Mouse (Mus musculus) embryonic fibroblast, embryonic 13.5 days (primary cell): Measurements from ENCODE around the gene Rpap2. TPM values are rescaled to one million over a fixed set of nuclear protein-coding genes. Genes with fewer than 3 reads are reported as not detected.

ENCODE experiments used
- H3K27ac ChIP-seq: 2 replicates; pipeline ENCODE4 v1.5.1; 2012; ENCODE audit warnings: low read length, control low read depth, inconsistent platforms; ENCODE audit not compliant: insufficient read depth
- H3K4me1 ChIP-seq: 2 replicates; pipeline ENCODE4 v1.6.1; 2011; ENCODE audit warnings: low read length; ENCODE audit not compliant: control insufficient read depth, insufficient read depth
- H3K4me3 ChIP-seq: 2 replicates; pipeline ENCODE4 v1.5.1; 2011; ENCODE audit warnings: mild to moderate bottlenecking, control low read depth, low read length; ENCODE audit not compliant: insufficient read depth
- CTCF ChIP-seq: IDR thresholded peaks from 2 replicates; pipeline ENCODE4 v1.5.1; 2011; ENCODE audit warnings: mild to moderate bottlenecking, control low read depth, low read length, moderate library complexity, borderline replicate concordance; ENCODE audit not compliant: insufficient read depth
- POLR2A ChIP-seq: IDR thresholded peaks from 2 replicates; pipeline ENCODE4 v1.6.1; 2011; ENCODE audit warnings: low read depth, mild to moderate bottlenecking, control low read depth, low read length, moderate library complexity
- polyA plus RNA-seq: library from polyadenylated mRNA; stranded (reverse); fragments of >200 nt; gene quantifications from 2 replicates; pipeline ENCODE4 v1.2.4, GENCODE M21; 2011; ENCODE audit warnings: low read depth; ENCODE audit not compliant: missing spikeins, insufficient read length

Rpap2 gene
- polyA plus RNA-seq, 1 experiment, result 18.1 TPM

DNA sequence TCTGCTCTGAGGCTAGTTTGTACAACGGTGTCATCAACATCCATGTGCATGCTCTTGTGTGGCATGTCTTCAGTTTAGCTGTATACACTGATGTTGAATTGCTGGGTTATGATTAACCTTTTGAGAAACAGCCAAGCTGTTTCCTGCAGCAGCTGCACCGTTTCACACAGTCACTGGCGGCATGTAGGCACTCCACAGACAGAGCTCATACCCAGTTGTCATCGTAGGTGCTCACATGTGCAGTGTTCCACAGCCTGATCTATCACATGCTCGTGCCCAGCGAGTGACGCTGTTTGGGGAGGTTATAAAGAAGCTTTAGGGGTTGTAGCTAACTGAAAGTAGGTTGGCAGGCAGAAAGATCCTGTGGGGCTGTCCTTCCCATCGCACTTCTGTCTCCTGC lies 41.2 kb downstream of the Rpap2 start:
- no peak overlapping the region for H3K27ac ChIP-seq
- TF ChIP-seq POLR2A (no peak), CTCF (no peak)

DNA sequence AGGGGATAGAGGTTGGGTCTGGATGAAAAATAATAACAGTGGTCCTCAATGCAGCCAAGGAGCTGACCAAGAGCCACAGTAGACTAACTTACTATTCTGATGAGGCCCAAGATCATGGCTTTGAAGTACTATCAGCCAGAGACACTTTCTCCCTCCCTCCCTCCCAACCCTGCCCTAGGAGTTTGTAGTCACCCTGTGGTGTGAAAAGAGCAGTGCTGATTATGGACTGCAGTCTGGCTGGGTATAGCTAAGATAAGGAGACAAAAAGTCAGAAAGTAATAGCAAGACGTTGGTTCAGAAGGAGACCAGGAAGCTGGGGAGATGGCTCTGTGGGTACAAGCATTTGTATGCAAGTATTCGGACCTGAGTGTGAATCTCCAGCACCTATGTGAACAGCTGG lies 47.4 kb downstream of the Rpap2 start:
- Histone ChIP-seq H3K4me1 (no peaks in the 10 kb centered on the region), H3K4me3 (no peak overlapping the region), H3K27ac (no peak overlapping the region)
- no peak for TF ChIP-seq POLR2A
- TF ChIP-seq CTCF, result no peak

More for the DNA sequence above, 41.2 kb downstream of the Rpap2 start:
- Histone ChIP-seq H3K4me1 (no peaks in the 10 kb centered on the region), H3K4me3 (no peak overlapping the region)

DNA sequence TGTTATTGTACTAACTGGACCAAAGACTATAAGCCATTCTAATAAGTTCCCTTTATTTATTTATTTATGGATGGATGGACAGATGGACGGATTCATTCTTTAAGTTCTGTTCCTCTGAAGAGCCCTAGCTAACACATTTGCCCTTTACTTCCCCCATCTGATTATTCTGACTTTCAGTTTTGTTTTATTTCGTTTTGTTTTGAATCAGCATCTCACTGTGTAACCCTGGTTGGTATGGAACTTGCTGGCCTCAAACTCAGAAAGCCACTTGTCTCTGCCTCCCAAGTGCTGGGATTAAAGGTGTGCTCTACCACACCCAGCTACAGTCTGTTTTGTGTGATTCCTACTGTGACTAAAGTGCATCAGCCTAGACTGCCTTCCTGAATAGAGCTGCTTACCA lies 48.8 kb downstream of the Rpap2 start:
- Histone ChIP-seq H3K4me1 (no peaks in the 10 kb centered on the region), H3K4me3 (no peak overlapping the region), H3K27ac (no peak overlapping the region)
- TF ChIP-seq CTCF (no peak), POLR2A (no peak)

DNA sequence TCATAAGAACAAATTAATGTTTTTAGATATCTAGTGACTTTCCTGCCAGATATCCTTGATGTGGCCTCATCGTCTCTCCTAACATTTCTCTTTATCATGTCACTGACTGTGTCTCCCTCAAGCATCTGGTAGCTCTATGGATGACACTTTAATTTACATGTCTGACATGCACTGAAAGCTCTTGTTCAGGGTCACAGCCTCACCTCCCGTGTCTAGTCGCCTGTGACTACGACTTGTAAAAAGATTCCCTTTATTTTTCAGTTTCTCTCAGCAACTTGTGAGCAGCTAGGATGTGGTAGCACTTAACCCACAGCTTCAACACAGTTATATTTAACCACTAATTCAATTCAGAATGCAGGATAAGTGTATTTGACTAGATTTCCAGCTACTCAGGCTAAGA lies 50.4 kb downstream of the Rpap2 start:
- no peak overlapping the region for H3K4me3 ChIP-seq
- TF ChIP-seq CTCF (no peak), POLR2A (no peak)
- H3K4me1 ChIP-seq, result no peaks in the 10 kb centered on the region
- no peak overlapping the region for H3K27ac ChIP-seq

DNA sequence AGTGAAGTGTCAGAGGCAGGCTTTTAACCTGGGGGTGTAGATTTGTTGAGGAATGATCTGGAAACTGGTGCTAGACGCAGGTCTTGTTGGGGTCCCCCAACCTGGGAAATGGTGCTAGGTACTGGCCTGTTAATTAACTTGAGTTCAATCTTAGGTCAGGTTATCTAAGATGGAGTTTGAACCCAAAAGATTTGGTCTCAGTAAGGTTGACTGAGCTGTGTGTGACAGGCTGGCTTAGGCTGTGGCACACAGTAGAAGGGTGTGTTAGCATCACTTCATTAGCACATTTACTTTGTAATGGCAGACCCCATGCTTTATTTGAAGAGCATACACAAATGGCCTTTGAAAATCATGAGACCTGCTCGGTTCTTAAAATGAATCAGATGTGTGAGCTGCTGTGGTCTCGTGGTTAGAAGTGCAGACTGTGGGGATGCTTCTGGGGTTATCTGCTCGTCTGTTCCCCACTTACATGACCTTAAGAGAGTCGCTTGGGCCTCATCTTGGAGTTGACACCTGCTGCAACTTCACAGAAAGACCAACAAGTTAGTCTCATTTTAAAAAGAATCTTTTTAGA lies 51.5 kb downstream of the Rpap2 start:
- TF ChIP-seq CTCF (no peak), POLR2A (no peak)
- no peaks in the 10 kb centered on the region for H3K4me1 ChIP-seq

DNA sequence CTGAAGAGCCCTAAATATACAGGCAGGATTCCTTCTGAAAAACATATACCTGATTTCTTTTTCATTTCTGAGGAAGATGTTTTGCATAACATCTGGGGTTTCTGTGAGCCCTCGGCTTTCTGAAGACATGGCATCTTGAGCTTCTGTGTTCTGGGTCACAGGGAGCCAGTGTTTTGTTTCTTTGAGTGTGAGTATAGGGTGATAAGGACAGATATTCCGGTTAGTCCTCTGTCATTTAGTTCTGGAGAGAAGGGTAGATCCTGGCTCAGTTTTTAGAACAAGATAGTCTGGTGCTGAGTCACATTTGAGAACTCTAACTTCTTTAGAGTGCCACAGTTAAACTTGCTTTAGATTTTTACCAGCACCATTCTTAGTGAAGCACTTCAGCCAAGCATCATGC lies 52.5 kb downstream of the Rpap2 start:
- Histone ChIP-seq H3K4me1 (no peaks in the 10 kb centered on the region), H3K4me3 (no peak overlapping the region), H3K27ac (no peak overlapping the region)
- no peak for TF ChIP-seq CTCF
- TF ChIP-seq POLR2A, result no peak

More for the DNA sequence above, 51.5 kb downstream of the Rpap2 start:
- Histone ChIP-seq H3K27ac (no peak overlapping the region), H3K4me3 (no peak overlapping the region)

DNA sequence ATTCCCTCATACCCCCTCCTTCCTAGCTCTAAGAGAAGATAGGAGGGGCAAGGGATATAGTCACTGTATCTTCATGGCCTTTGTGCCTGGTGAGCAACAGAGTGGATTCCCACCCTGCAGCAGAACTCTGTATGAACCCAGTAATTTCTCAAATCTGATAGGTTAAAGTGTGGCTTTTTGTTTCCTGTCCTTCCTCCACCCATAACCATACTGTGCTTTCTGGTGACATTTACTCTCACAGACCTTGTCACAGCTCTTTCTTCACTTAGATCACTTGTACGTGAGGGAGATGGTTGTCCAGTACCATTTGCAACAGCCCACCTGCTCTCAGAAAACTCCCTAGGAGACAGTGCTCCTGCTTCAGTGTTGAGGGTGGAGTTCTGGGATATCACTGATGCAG lies 53.3 kb downstream of the Rpap2 start:
- no peak overlapping the region for H3K4me3 ChIP-seq
- no peak overlapping the region for H3K27ac ChIP-seq
- TF ChIP-seq POLR2A (no peak), CTCF (no peak)
- H3K4me1 ChIP-seq, result no peaks in the 10 kb centered on the region

DNA sequence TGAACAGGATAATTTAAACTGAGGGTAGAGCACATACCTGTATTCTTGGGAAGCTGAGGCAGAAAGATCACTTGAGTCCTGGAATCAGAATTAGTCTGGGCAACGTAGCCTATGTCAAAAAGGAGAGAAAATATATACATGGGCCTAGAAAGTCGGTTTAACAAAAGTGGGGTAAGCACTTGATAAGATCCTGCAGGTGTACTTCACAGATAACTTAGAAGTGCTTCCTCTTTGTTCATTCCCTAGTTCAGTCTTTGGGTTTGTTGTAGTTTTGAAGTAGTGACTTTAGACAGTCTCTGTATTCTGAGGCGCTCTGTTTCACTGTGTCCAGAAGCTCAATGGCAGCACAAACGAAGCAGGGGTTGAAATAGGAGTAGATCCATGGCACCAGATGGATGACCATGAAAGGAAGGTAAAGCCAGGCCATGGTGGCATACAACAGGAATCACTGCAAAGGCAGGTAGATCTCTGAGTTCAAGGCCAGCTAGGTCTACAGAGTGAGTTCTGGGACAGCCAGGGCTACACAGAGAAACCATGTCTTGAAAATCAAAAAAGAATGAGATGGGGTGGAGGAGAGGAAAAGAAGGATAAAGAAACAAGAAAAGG lies 55.0 kb downstream of the Rpap2 start:
- TF ChIP-seq POLR2A, result no peak
- no peak for TF ChIP-seq CTCF
- Histone ChIP-seq H3K4me1 (no peaks in the 10 kb centered on the region), H3K4me3 (no peak overlapping the region), H3K27ac (no peak overlapping the region)

DNA sequence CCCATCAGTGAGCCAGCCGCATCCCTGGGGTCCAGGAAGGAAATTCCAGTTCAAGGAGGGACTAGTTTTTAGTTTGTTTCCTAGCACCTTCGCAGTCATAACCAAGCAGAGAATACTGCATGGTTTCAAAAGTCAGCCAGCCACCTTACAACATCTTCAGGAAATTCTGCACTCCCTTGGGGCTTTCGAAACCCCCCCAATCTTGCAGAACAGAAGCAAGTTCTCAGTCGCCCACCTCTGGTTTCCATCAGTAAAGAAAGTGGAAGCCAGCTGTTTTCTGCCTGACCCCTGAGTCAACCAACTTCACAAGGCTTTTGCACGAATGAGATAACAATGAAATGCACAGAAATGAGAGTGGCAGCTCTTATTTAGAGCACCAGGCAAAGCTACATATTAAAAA lies 81.2 kb downstream of the Rpap2 start:
- Histone ChIP-seq H3K4me3 (no peak overlapping the region), H3K4me1 (no peaks in the 10 kb centered on the region), H3K27ac (no peak overlapping the region)
- TF ChIP-seq POLR2A (no peak), CTCF (no peak)

DNA sequence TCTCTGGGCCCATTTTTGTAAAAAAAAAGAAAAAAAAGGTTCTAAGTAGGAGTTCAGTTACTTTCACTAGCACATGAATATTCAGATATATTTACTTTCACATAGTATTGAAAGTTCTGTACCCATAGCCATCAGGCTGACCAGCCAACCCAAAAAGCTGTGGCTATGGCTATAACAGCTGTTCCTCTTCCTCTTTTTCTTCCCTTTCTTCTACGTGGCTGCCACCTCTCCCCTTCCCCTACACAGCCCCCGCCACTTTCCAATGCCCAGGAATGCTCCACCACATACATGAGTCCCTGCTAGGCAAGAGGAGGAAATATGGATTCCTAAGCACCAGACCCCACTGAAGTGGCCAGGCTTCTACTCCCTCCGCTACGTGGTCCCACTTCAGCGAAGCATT lies 84.1 kb downstream of the Rpap2 start:
- TF ChIP-seq CTCF, result no peak
- no peak for TF ChIP-seq POLR2A
- H3K27ac ChIP-seq, result no peak overlapping the region
- H3K4me3 ChIP-seq, result no peak overlapping the region
- H3K4me1 ChIP-seq, result no peaks in the 10 kb centered on the region
